Mouse (Mus musculus): ENCODE measurements around the gene Fchsd2. TPM values are rescaled to one million over a fixed set of nuclear protein-coding genes. Genes with fewer than 3 reads are reported as not detected.

Fchsd2 gene
- polyA plus RNA-seq, 1 experiment from 2014 or later = 43.9 TPM

- H3K36me3 ChIP-seq (ENCODE audit: inconsistent target) = no peaks in the 10 kb centered on the region
- H3K79me2 ChIP-seq (ENCODE audit: inconsistent target) = peaks cover 36% of the 10 kb centered on the region; the same call in 1 of the 2 replicates
- WGBS (ENCODE audit: missing documents) = 83% methylated on average over 2 of the region's 2 CpGs
- no peak overlapping the region for H3K4me3 ChIP-seq (ENCODE audit: inconsistent target)
- no peak overlapping the region for H3K27ac ChIP-seq
Measured at GRCm38 (mm10) chr7:101160266-101160665, 67.6 kb downstream of the Fchsd2 start.

- H3K36me3 ChIP-seq (ENCODE audit: inconsistent target) = no peaks in the 10 kb centered on the region
- 100% methylated on average over 1 of the region's 1 CpGs for WGBS (ENCODE audit: missing documents)
- H3K27ac ChIP-seq = no peak overlapping the region
- H3K79me2 ChIP-seq (ENCODE audit: inconsistent target) = peaks cover 19% of the 10 kb centered on the region; the same call in 1 of the 2 replicates
- H3K4me3 ChIP-seq (ENCODE audit: inconsistent target) = no peak overlapping the region
Measured at GRCm38 (mm10) chr7:101162781-101163180, 70.1 kb downstream of the Fchsd2 start.

- WGBS (ENCODE audit: missing documents) = 90% methylated on average over 4 of the region's 4 CpGs
- no peak overlapping the region for H3K27ac ChIP-seq
- no peak overlapping the region for H3K4me3 ChIP-seq (ENCODE audit: inconsistent target)
- H3K79me2 ChIP-seq (ENCODE audit: inconsistent target) = peaks cover 13% of the 10 kb centered on the region; the same call in 1 of the 2 replicates
- no peaks in the 10 kb centered on the region for H3K36me3 ChIP-seq (ENCODE audit: inconsistent target)
Measured at GRCm38 (mm10) chr7:101163878-101164277, 71.2 kb downstream of the Fchsd2 start.

- no peak overlapping the region for H3K4me3 ChIP-seq (ENCODE audit: inconsistent target)
- no peaks in the 10 kb centered on the region for H3K36me3 ChIP-seq (ENCODE audit: inconsistent target)
- H3K79me2 ChIP-seq (ENCODE audit: inconsistent target) = peaks cover 4% of the 10 kb centered on the region; the same call in 1 of the 2 replicates
- WGBS (ENCODE audit: missing documents) = 100% methylated on average over 1 of the region's 2 CpGs
- H3K27ac ChIP-seq = no peak overlapping the region
Measured at GRCm38 (mm10) chr7:101166568-101166967, 73.9 kb downstream of the Fchsd2 start.

GRCm38 (mm10) chr7:101170482-101170881, 77.8 kb downstream of the Fchsd2 start:
- H3K36me3 ChIP-seq (ENCODE audit: inconsistent target) = no peaks in the 10 kb centered on the region
- 86% methylated on average over 3 of the region's 3 CpGs for WGBS (ENCODE audit: missing documents)
- peaks cover 29% of the 10 kb centered on the region; the same call in 1 of the 2 replicates for H3K79me2 ChIP-seq (ENCODE audit: inconsistent target)
- no peak overlapping the region for H3K27ac ChIP-seq
- no peak overlapping the region for H3K4me3 ChIP-seq (ENCODE audit: inconsistent target)

GRCm38 (mm10) chr7:101171002-101171401, 78.3 kb downstream of the Fchsd2 start:
- H3K27ac ChIP-seq = no peak overlapping the region
- H3K79me2 ChIP-seq (ENCODE audit: inconsistent target) = peaks cover 32% of the 10 kb centered on the region; the same call in 1 of the 2 replicates

GRCm38 (mm10) chr7:101173331-101173730, 80.7 kb downstream of the Fchsd2 start:
- Histone ChIP-seq H3K4me3 (ENCODE audit: inconsistent target) (no peak overlapping the region), H3K79me2 (ENCODE audit: inconsistent target) (peaks cover 32% of the 10 kb centered on the region; the same call in 1 of the 2 replicates), H3K27ac (no peak overlapping the region), H3K36me3 (ENCODE audit: inconsistent target) (no peaks in the 10 kb centered on the region)
- WGBS (ENCODE audit: missing documents) = 91% methylated on average over 3 of the region's 3 CpGs

More at GRCm38 (mm10) chr7:101171002-101171401, 78.3 kb downstream of the Fchsd2 start:
- Histone ChIP-seq H3K4me3 (ENCODE audit: inconsistent target) (no peak overlapping the region), H3K36me3 (ENCODE audit: inconsistent target) (no peaks in the 10 kb centered on the region)
- WGBS (ENCODE audit: missing documents) = 94% methylated on average over 1 of the region's 1 CpGs

- Histone ChIP-seq H3K36me3 (ENCODE audit: inconsistent target) (no peaks in the 10 kb centered on the region), H3K27ac (no peak overlapping the region), H3K4me3 (ENCODE audit: inconsistent target) (no peak overlapping the region), H3K79me2 (ENCODE audit: inconsistent target) (peaks cover 17% of the 10 kb centered on the region; the same call in 1 of the 2 replicates)
- 76% methylated on average over 2 of the region's 2 CpGs for WGBS (ENCODE audit: missing documents)
Measured at GRCm38 (mm10) chr7:101178751-101179150, 86.1 kb downstream of the Fchsd2 start.

GRCm38 (mm10) chr7:101191326-101191969, 98.8 kb downstream of the Fchsd2 start:
- no peaks in the 10 kb centered on the region; the same call in 1 of the 2 replicates for H3K79me2 ChIP-seq (ENCODE audit: inconsistent target)
- 97% methylated on average over 3 of the region's 3 CpGs for WGBS (ENCODE audit: missing documents)
- H3K36me3 ChIP-seq (ENCODE audit: inconsistent target) = peaks cover 12% of the 10 kb centered on the region
- no peak overlapping the region for H3K4me3 ChIP-seq (ENCODE audit: inconsistent target)
- no peak overlapping the region for H3K27ac ChIP-seq

GRCm38 (mm10) chr7:101210826-101211225, 118.2 kb downstream of the Fchsd2 start:
- H3K27ac ChIP-seq = no peak overlapping the region
- 100% methylated on average over 1 of the region's 1 CpGs for WGBS (ENCODE audit: missing documents)
- no peak overlapping the region for H3K4me3 ChIP-seq (ENCODE audit: inconsistent target)

GRCm38 (mm10) chr7:101213515-101214263, 121.0 kb downstream of the Fchsd2 start:
- no peak overlapping the region for H3K4me3 ChIP-seq (ENCODE audit: inconsistent target)
- no peaks in the 10 kb centered on the region for H3K36me3 ChIP-seq (ENCODE audit: inconsistent target)
- no peak overlapping the region for H3K27ac ChIP-seq
- no peaks in the 10 kb centered on the region for H3K79me2 ChIP-seq (ENCODE audit: inconsistent target)
- WGBS (ENCODE audit: missing documents) = 51% methylated on average over 3 of the region's 3 CpGs

More at GRCm38 (mm10) chr7:101210826-101211225, 118.2 kb downstream of the Fchsd2 start:
- no peaks in the 10 kb centered on the region for H3K79me2 ChIP-seq (ENCODE audit: inconsistent target)
- no peaks in the 10 kb centered on the region for H3K36me3 ChIP-seq (ENCODE audit: inconsistent target)

- Histone ChIP-seq H3K4me3 (ENCODE audit: inconsistent target) (no peak overlapping the region), H3K36me3 (ENCODE audit: inconsistent target) (no peaks in the 10 kb centered on the region), H3K79me2 (ENCODE audit: inconsistent target) (no peaks in the 10 kb centered on the region), H3K27ac (no peak overlapping the region)
- WGBS (ENCODE audit: missing documents) = 89% methylated on average over 2 of the region's 2 CpGs
Measured at GRCm38 (mm10) chr7:101216724-101217123, 124.1 kb downstream of the Fchsd2 start.

- Histone ChIP-seq H3K27ac (no peak overlapping the region), H3K36me3 (ENCODE audit: inconsistent target) (no peaks in the 10 kb centered on the region), H3K4me3 (ENCODE audit: inconsistent target) (no peak overlapping the region), H3K79me2 (ENCODE audit: inconsistent target) (no peaks in the 10 kb centered on the region)
- 86% methylated on average over 2 of the region's 2 CpGs for WGBS (ENCODE audit: missing documents)
Measured at GRCm38 (mm10) chr7:101223501-101223900, 130.8 kb downstream of the Fchsd2 start.

- H3K27ac ChIP-seq = no peak overlapping the region
- 100% methylated on average over 1 of the region's 1 CpGs for WGBS (ENCODE audit: missing documents)
- no peaks in the 10 kb centered on the region for H3K79me2 ChIP-seq (ENCODE audit: inconsistent target)
- no peak overlapping the region for H3K4me3 ChIP-seq (ENCODE audit: inconsistent target)
- H3K36me3 ChIP-seq (ENCODE audit: inconsistent target) = no peaks in the 10 kb centered on the region
Measured at GRCm38 (mm10) chr7:101229336-101229735, 136.7 kb downstream of the Fchsd2 start.

GRCm38 (mm10) chr7:101231458-101231857, 138.8 kb downstream of the Fchsd2 start:
- no peak overlapping the region for H3K27ac ChIP-seq
- no peak overlapping the region for H3K4me3 ChIP-seq (ENCODE audit: inconsistent target)
- no peaks in the 10 kb centered on the region for H3K79me2 ChIP-seq (ENCODE audit: inconsistent target)
- 0 out of 2 replicates have a peak, but pooled peaks cover 5% of the 10 kb centered on the region for H3K36me3 ChIP-seq (ENCODE audit: inconsistent target)
- 50% methylated on average over 1 of the region's 2 CpGs for WGBS (ENCODE audit: missing documents)

Data from macrophage (primary cell).